Mouse (Mus musculus) liver, embryonic 14.5 days (tissue): Measurements from ENCODE around the gene Myo1g.

Source experiments
- CTCF ChIP-seq: IDR thresholded peaks from 2 replicates; pipeline ENCODE4 v1.5.1; 2016; ENCODE audit warnings: antibody characterized with exemption, low read depth, control low read depth
- EP300 ChIP-seq: IDR thresholded peaks from 2 replicates; pipeline ENCODE4 v1.6.1; 2016; ENCODE audit warnings: antibody characterized with exemption, low read depth

- no peak for TF ChIP-seq CTCF
- TF ChIP-seq EP300: no peak
These were observed 39.2 kb upstream of the Myo1g start for GRCm38 (mm10) chr11:6559996-6560395.
